Mouse (Mus musculus) testis, postnatal 14 days (tissue): ENCODE results near the gene Fam47e.
"Not testable (repeated sequence)": the region's sequence is repeated elsewhere in the genome, so short reads cannot be mapped to it uniquely, and the experiment has no call there.

Experiments
- DNase-seq: peaks from one replicate; pipeline ENCODE4 v3.0.0; 2021; ENCODE audit warnings: low spot score

The Fam47e gene

GRCm38 (mm10) chr5:92554891-92555511, at the start of gene Fam47e:
Fam47e (plus strand) TSS chr5:92555069.
- DNase-seq, result no peak

- DNase-seq, result peak; percentile 88
Observed at GRCm38 (mm10) chr5:92505402-92505865, 49.4 kb upstream of the Fam47e start.

- peak; percentile 42 for DNase-seq
Observed at GRCm38 (mm10) chr5:92506301-92506729, 48.6 kb upstream of the Fam47e start.

GRCm38 (mm10) chr5:92506733-92507132, 48.1 kb upstream of the Fam47e start, which contains the start of gene Scarb2:
Scarb2 (minus strand) TSS chr5:92506833.
- DNase-seq, result no peak

GRCm38 (mm10) chr5:92508853-92509252, 46.0 kb upstream of the Fam47e start:
- DNase-seq, result no peak

GRCm38 (mm10) chr5:92511256-92511655, 43.6 kb upstream of the Fam47e start:
- DNase-seq, result no peak

GRCm38 (mm10) chr5:92512066-92512465, 42.8 kb upstream of the Fam47e start:
- no peak for DNase-seq

- DNase-seq, result not testable (repeated sequence)
Observed at GRCm38 (mm10) chr5:92521131-92521530, 33.7 kb upstream of the Fam47e start.

- no peak for DNase-seq
Observed at GRCm38 (mm10) chr5:92524821-92525258, 30.0 kb upstream of the Fam47e start.

GRCm38 (mm10) chr5:92539698-92540097, 15.2 kb upstream of the Fam47e start:
- DNase-seq, result no peak

- DNase-seq, result no peak
Observed at GRCm38 (mm10) chr5:92552611-92553010, 2.3 kb upstream of the Fam47e start.

GRCm38 (mm10) chr5:92553939-92554338, 930 bp upstream of the Fam47e start:
- no peak for DNase-seq

- no peak for DNase-seq
Observed at GRCm38 (mm10) chr5:92554443-92554842, 426 bp upstream of the Fam47e start.

GRCm38 (mm10) chr5:92555905-92556304, 1.0 kb downstream of the Fam47e start:
- no peak for DNase-seq

- no peak for DNase-seq
Observed at GRCm38 (mm10) chr5:92557508-92557907, 2.6 kb downstream of the Fam47e start.

GRCm38 (mm10) chr5:92560201-92560600, 5.3 kb downstream of the Fam47e start:
- no peak for DNase-seq

- no peak for DNase-seq
Observed at GRCm38 (mm10) chr5:92562002-92562401, 7.1 kb downstream of the Fam47e start.

GRCm38 (mm10) chr5:92571232-92571631, 16.4 kb downstream of the Fam47e start:
- DNase-seq, result no peak

- no peak for DNase-seq
Observed at GRCm38 (mm10) chr5:92579559-92579958, 24.7 kb downstream of the Fam47e start.

GRCm38 (mm10) chr5:92585932-92586331, 31.1 kb downstream of the Fam47e start:
- DNase-seq, result no peak

GRCm38 (mm10) chr5:92595026-92595425, 40.2 kb downstream of the Fam47e start:
- no peak for DNase-seq

- no peak for DNase-seq
Observed at GRCm38 (mm10) chr5:92596865-92597264, 42.0 kb downstream of the Fam47e start.

- DNase-seq, result no peak
Observed at GRCm38 (mm10) chr5:92599030-92599429, 44.2 kb downstream of the Fam47e start.
